Mouse (Mus musculus) cortical plate, adult 2 months (tissue): ENCODE measurements around the gene 2410137M14Rik.

Experiments used
- CTCF ChIP-seq: fragments of 200-500 bp; IDR thresholded peaks from 2 replicates; pipeline ENCODE4 v1.5.1; 2011; ENCODE audit warnings: mild to moderate bottlenecking, control low read depth, low read length; ENCODE audit not compliant: insufficient read depth; ENCODE audit errors: extremely low read depth
- POLR2A ChIP-seq: fragments of 200-500 bp; IDR thresholded peaks from 2 replicates; pipeline ENCODE4 v1.6.1; 2011; ENCODE audit warnings: mild to moderate bottlenecking, low read length, control low read depth; ENCODE audit not compliant: insufficient read depth; ENCODE audit errors: extremely low read depth

DNA sequence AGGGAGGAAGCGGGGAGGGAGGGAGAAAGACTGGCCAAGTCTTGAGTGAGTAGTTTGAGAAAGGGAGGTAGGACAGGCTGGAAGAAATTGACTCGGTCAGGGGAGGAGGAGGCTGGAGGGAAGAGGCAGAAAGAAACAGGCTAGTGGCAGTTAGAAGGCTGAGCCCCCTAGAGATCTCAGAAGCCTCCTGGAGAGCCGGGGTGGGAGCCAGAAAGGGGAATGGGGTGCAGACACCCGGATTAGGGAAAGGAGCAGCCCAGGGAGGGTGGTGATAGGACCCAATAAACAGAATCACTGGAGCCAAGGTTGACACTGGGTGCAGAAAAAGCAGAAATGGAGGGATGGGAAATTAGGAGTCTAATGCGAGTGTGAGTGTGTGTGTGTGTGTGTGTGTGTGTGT is 37.3 kb downstream of the 2410137M14Rik start:
- TF ChIP-seq CTCF (no peak), POLR2A (no peak)
